Mouse (Mus musculus) E14TG2a.4 (cell line): Measurements from ENCODE around the gene Tmem62.

ENCODE experiments used
- CTCF ChIP-seq: conservative IDR thresholded peaks from 2 replicates; pipeline ENCODE4 v1.5.1; 2014; ENCODE audit warnings: low read length
- NANOG ChIP-seq: IDR thresholded peaks from 2 replicates; pipeline ENCODE4 v1.6.1; 2014; ENCODE audit warnings: borderline replicate concordance, low read length, mixed read lengths
- POU5F1 ChIP-seq: IDR thresholded peaks from 2 replicates; pipeline ENCODE4 v1.6.1; 2014; ENCODE audit warnings: low read length, borderline replicate concordance

- TF ChIP-seq NANOG (no peak), CTCF (no peak), POU5F1 (no peak)
Observed at GRCm38 (mm10) chr2:120977926-120978692, 1.3 kb downstream of the Tmem62 start.
